Mouse (Mus musculus) lung, adult 2 months (tissue): Measurements from ENCODE around the gene Chst15. TPM values are rescaled to one million over a fixed set of nuclear protein-coding genes. Genes with fewer than 3 reads are reported as not detected.

Experiments
- DNase-seq: peaks from one replicate; pipeline ENCODE4 v3.0.0; 2022
- H3K4me1 ChIP-seq: fragments of 200-500 bp; 2 replicates; pipeline ENCODE4 v1.6.1; 2011; ENCODE audit warnings: low read length; ENCODE audit not compliant: control insufficient read depth, insufficient read depth
- H3K4me3 ChIP-seq: fragments of 200-500 bp; replicated peaks from 2 replicates; pipeline ENCODE3; 2011; ENCODE audit warnings: low read depth, mild to moderate bottlenecking, control low read depth, low read length; ENCODE audit errors: extremely low read depth
- CTCF ChIP-seq: fragments of 200-500 bp; IDR thresholded peaks from 2 replicates; pipeline ENCODE4 v1.5.1; 2011; ENCODE audit warnings: mild to moderate bottlenecking, low read length, control low read depth; ENCODE audit not compliant: insufficient read depth
- POLR2A ChIP-seq: fragments of 200-500 bp; IDR thresholded peaks from 2 replicates; pipeline ENCODE4 v1.6.1; 2011; ENCODE audit warnings: low read depth, mild to moderate bottlenecking, control low read depth, low read length, borderline replicate concordance; ENCODE audit errors: extremely low read depth
- WGBS: fragments of 180-500 bp; shearing (Covaris S2); methylation state at CpG from one replicate; pipeline ENCODE4 v1.1.7; 2018; 5-methylcytosine and 5-hydroxymethylcytosine counted together
- polyA plus RNA-seq: library from polyadenylated mRNA; depleted of rRNA; stranded (reverse); fragments of >200 nt; gene quantifications from 2 replicates; pipeline ENCODE4 v1.2.3, GENCODE M21; 2012

Chst15 gene
- polyA plus RNA-seq, 1 experiment: 14.7 TPM

DNA sequence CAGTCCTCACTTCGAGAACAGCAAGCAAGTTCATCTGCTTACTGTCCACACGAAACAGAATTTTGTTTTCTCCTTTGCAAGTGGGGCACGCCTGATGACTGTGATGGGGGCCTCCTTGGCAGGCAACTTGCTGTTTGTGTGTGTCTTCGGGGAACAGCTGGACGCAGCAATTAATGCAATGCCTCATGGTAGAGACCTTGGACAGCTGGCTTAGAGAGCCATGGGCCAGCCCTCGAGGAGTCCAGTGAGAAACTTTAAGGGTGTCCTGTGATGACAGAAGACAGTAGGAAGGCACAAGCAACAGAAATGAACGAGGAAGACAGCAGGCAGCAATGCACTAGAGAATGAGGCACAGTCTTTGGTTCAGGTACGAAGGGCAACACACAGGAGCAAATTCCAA, 46.7 kb downstream of the Chst15 start:
- Histone ChIP-seq H3K4me3 (no peak overlapping the region), H3K4me1 (no peaks in the 10 kb centered on the region)
- no peak for TF ChIP-seq CTCF
- no peak for TF ChIP-seq POLR2A
- WGBS: 71% methylated on average over 8 of the region's 8 CpGs
- no peak for DNase-seq

DNA sequence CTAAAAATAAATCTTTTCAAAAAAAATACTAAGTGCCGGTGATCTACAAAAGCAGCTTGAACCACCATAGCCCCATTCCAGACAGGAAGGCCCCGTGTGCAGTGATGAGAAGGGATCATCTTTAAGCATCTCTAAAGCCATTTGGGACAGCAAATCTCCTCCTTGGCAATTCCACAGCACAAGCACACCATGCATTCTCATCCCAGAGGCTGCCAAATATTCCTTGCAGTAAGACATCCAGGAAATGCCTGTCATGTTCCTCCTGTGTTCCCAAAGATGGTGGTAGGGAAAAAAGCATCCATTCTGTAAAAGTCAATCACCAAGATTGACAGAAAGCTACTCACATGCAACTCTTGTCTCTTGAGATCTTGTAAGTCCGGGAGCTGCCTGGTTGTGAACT, 47.4 kb downstream of the Chst15 start:
- Histone ChIP-seq H3K4me1 (no peaks in the 10 kb centered on the region), H3K4me3 (no peak overlapping the region)
- no peak for TF ChIP-seq CTCF
- no peak for TF ChIP-seq POLR2A
- WGBS: 85% methylated on average over 3 of the region's 3 CpGs
- no peak for DNase-seq

GRCm38 (mm10) chr7:132267721-132268498, 49.1 kb downstream of the Chst15 start:
- no peak for DNase-seq
- Histone ChIP-seq H3K4me3 (no peak overlapping the region), H3K4me1 (no peaks in the 10 kb centered on the region; the same call in 1 of the 2 replicates)
- WGBS: 66% methylated on average over 4 of the region's 4 CpGs
- no peak for TF ChIP-seq CTCF
- TF ChIP-seq POLR2A: no peak

DNA sequence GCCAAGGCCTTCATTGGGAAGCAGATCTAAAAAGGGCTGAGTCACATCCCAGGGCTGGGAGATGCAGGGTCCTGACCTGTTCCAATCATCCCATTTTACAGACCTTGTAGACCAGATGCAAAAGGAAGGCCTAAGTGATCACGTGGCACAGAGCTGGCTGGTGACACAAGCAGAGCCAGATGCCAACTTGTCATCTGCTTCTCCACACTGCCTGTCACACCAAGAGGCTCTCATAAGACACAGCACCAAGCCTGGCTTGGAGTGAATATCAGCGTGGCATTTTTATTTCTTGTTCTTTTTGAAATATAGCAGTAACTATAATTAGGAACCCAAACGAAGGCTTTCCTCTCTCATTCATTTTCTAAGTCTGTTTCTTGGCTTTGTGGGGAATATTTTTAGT, 52.3 kb downstream of the Chst15 start:
- Histone ChIP-seq H3K4me3 (no peak overlapping the region), H3K4me1 (peaks cover 5% of the 10 kb centered on the region; the same call in 1 of the 2 replicates)
- no peak for TF ChIP-seq CTCF
- TF ChIP-seq POLR2A: no peak
- no peak for DNase-seq
- 76% methylated on average over 3 of the region's 3 CpGs for WGBS

- WGBS: 66% methylated on average over 6 of the region's 6 CpGs
- DNase-seq: no peak
Measured at GRCm38 (mm10) chr7:132263186-132263585, 53.8 kb downstream of the Chst15 start.

GRCm38 (mm10) chr7:132262696-132263095, 54.3 kb downstream of the Chst15 start:
- Histone ChIP-seq H3K4me3 (no peak overlapping the region), H3K4me1 (peaks cover 5% of the 10 kb centered on the region; the same call in 1 of the 2 replicates)
- TF ChIP-seq POLR2A (no peak), CTCF (no peak)
- 40% methylated on average over 6 of the region's 6 CpGs for WGBS
- no peak for DNase-seq

More at GRCm38 (mm10) chr7:132263186-132263585, 53.8 kb downstream of the Chst15 start:
- Histone ChIP-seq H3K4me3 (no peak overlapping the region), H3K4me1 (peaks cover 5% of the 10 kb centered on the region; the same call in 1 of the 2 replicates)
- TF ChIP-seq POLR2A: no peak
- no peak for TF ChIP-seq CTCF

GRCm38 (mm10) chr7:132261885-132262284, 55.1 kb downstream of the Chst15 start:
- 46% methylated on average over 3 of the region's 3 CpGs for WGBS
- no peak for DNase-seq
- no peak overlapping the region for H3K4me3 ChIP-seq
- H3K4me1 ChIP-seq: peaks cover 5% of the 10 kb centered on the region; the same call in 1 of the 2 replicates
- TF ChIP-seq POLR2A (no peak), CTCF (no peak)

DNA sequence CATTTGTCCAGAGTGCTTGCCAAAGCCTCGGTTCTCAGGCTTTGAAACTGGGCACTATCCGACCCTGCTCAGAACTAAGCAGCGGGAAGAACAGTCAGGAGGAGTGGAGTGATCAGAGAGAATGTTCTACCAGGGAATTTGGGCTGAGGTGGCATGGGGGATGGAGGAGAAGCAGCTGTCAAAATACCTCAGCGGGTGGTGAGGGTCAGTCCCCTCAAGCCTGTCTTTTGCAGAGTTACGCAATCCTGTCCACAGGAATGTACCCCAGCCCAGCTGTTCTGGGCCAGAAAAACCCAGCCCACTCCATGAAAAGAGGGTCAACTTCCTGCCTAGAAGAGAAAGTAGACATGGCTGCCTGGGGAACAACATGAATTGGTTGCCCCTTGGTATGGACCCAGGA, 56.4 kb downstream of the Chst15 start:
- TF ChIP-seq POLR2A: no peak
- TF ChIP-seq CTCF: no peak
- H3K4me3 ChIP-seq: no peak overlapping the region
- WGBS: 63% methylated on average over 5 of the region's 5 CpGs
- H3K4me1 ChIP-seq: peaks cover 5% of the 10 kb centered on the region; the same call in 1 of the 2 replicates
- no peak for DNase-seq

- TF ChIP-seq POLR2A (no peak), CTCF (no peak)
- H3K4me1 ChIP-seq: peaks cover 5% of the 10 kb centered on the region; the same call in 1 of the 2 replicates
- H3K4me3 ChIP-seq: no peak overlapping the region
- WGBS: 51% methylated on average over 7 of the region's 7 CpGs
- DNase-seq: no peak
Measured at GRCm38 (mm10) chr7:132258817-132259216, 58.2 kb downstream of the Chst15 start.

- H3K4me1 ChIP-seq: peaks cover 5% of the 10 kb centered on the region; the same call in 1 of the 2 replicates
- H3K4me3 ChIP-seq: no peak overlapping the region
- WGBS: 81% methylated on average over 5 of the region's 5 CpGs
- DNase-seq: no peak
- TF ChIP-seq POLR2A (no peak), CTCF (no peak)
Measured at GRCm38 (mm10) chr7:132258216-132258615, 58.8 kb downstream of the Chst15 start.

DNA sequence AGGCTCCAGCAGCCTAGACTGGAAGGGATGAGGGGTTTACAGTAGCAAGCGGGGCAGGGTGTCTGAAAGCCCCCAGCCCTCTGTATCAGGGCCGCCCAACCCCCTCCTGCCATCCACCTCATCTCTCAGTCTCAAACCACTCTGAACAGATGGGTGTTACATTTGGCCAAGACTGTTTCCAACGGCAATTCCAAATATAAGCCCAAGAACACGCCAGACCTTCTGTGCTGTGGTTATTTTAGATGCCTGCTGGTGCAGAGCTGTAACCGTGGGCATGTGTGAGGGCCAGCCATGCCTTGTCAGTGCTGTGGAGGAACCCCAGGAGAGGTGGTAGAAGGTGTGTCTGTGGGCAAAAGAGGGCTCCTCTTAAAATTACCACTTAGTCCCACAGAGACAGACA, 63.5 kb downstream of the Chst15 start:
- DNase-seq: no peak
- TF ChIP-seq POLR2A (no peak), CTCF (no peak)
- H3K4me1 ChIP-seq: no peaks in the 10 kb centered on the region
- H3K4me3 ChIP-seq: no peak overlapping the region
- WGBS: 82% methylated on average over 5 of the region's 5 CpGs
